Mouse (Mus musculus) intestine, postnatal 0 days (tissue): Measurements from ENCODE around the gene Sept7. TPM values are rescaled to one million over a fixed set of nuclear protein-coding genes. Genes with fewer than 3 reads are reported as not detected.
A peak's percentile ranks its signal among the peaks of the same experiment; 100 is the strongest.

Source experiments
- ATAC-seq: fragments of 200-750 bp; cut with Nextera tagmentation; 2 replicates; pipeline ENCODE4 v1.8.0; 2017; ENCODE audit warnings: mild to moderate bottlenecking, moderate TSS enrichment, moderate library complexity
- H3K27ac ChIP-seq: fragments of 300-500 bp; sonication (generic); 2 replicates; pipeline ENCODE4 v1.5.1; 2014; ENCODE audit warnings: mild to moderate bottlenecking, low read depth, low read length, moderate library complexity
- H3K27me3 ChIP-seq: fragments of 300-500 bp; sonication (generic); replicated peaks from 2 replicates; pipeline ENCODE4 v1.6.1; 2014; ENCODE audit warnings: low read length, mixed read lengths; ENCODE audit not compliant: control insufficient read depth, insufficient read depth
- H3K36me3 ChIP-seq: fragments of 300-500 bp; sonication (generic); 2 replicates; pipeline ENCODE4 v1.6.1; 2014; ENCODE audit warnings: mild to moderate bottlenecking, moderate library complexity; ENCODE audit not compliant: control insufficient read depth, insufficient read depth
- H3K4me1 ChIP-seq: fragments of 300-500 bp; sonication (generic); replicated peaks from 2 replicates; pipeline ENCODE4 v1.6.1; 2014; ENCODE audit warnings: antibody characterized with exemption, low read length, mixed read lengths; ENCODE audit not compliant: control insufficient read depth, insufficient read depth
- H3K4me2 ChIP-seq: fragments of 300-500 bp; sonication (generic); replicated peaks from 2 replicates; pipeline ENCODE4 v1.6.1; 2014; ENCODE audit warnings: low read depth, mild to moderate bottlenecking, moderate library complexity
- H3K4me3 ChIP-seq: fragments of 300-500 bp; sonication (generic); 2 replicates; pipeline ENCODE4 v1.5.1; 2014; ENCODE audit warnings: low read depth, low read length
- H3K9ac ChIP-seq: fragments of 300-500 bp; sonication (generic); 2 replicates; pipeline ENCODE4 v1.6.1; 2014; ENCODE audit warnings: mild to moderate bottlenecking, low read depth, low read length
- H3K9me3 ChIP-seq: fragments of 300-500 bp; sonication (generic); 2 replicates; pipeline ENCODE4 v1.6.1; 2016; ENCODE audit warnings: mixed run types; ENCODE audit not compliant: control insufficient read depth
- CTCF ChIP-seq: sonication (generic); IDR thresholded peaks from 2 replicates; pipeline ENCODE4 v1.5.1; 2016; ENCODE audit warnings: low read depth, mild to moderate bottlenecking, control low read depth, antibody characterized with exemption, moderate library complexity
- WGBS: fragments of 180-500 bp; shearing (Covaris S2); extraction: QIAGEN DNeasy Blood & Tissue Kit; methylation state at CpG from one replicate; pipeline ENCODE4 v1.1.7; 2014; 5-methylcytosine and 5-hydroxymethylcytosine counted together
- polyA plus RNA-seq: library from polyadenylated mRNA; unstranded; fragments of >200 nt; fragmentation: Nextera tagmentation; extraction: Ambion mirVana; gene quantifications from 2 replicates; pipeline ENCODE4 v1.2.1, GENCODE M21; 2015

Gene Sept7
- polyA plus RNA-seq, 1 experiment from 2014 or later = 147 TPM

DNA sequence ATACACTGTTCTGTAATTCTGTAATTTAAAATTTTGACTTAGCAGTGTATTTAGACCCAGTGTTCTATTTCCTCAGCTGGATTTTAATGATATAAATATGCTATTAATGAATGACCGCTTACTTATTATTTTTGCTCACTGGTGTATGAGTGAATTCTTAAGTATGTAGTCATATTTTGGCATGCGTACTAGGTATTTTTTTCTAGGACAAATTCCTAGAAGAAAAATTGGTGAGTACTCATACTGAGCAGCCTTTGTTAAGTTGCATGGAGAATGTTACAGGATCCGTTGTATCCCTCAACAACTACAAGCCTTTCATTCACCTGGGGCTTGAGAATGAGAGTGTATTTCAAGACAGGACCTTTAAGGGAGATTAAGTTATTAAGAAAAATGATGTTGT lies 10.0 kb upstream of the Sept7 start:
- no peak overlapping the region for H3K4me2 ChIP-seq
- H3K4me1 ChIP-seq = no peaks in the 10 kb centered on the region
- H3K27me3 ChIP-seq = no peaks in the 10 kb centered on the region
- H3K4me3 ChIP-seq = no peak overlapping the region
- no peak for TF ChIP-seq CTCF
- WGBS = 82% methylated on average over 3 of the region's 3 CpGs
- no peaks in the 10 kb centered on the region for H3K9me3 ChIP-seq
- no peak for ATAC-seq
- no peaks in the 10 kb centered on the region for H3K36me3 ChIP-seq
- no peak overlapping the region for H3K27ac ChIP-seq
- no peak overlapping the region for H3K9ac ChIP-seq

DNA sequence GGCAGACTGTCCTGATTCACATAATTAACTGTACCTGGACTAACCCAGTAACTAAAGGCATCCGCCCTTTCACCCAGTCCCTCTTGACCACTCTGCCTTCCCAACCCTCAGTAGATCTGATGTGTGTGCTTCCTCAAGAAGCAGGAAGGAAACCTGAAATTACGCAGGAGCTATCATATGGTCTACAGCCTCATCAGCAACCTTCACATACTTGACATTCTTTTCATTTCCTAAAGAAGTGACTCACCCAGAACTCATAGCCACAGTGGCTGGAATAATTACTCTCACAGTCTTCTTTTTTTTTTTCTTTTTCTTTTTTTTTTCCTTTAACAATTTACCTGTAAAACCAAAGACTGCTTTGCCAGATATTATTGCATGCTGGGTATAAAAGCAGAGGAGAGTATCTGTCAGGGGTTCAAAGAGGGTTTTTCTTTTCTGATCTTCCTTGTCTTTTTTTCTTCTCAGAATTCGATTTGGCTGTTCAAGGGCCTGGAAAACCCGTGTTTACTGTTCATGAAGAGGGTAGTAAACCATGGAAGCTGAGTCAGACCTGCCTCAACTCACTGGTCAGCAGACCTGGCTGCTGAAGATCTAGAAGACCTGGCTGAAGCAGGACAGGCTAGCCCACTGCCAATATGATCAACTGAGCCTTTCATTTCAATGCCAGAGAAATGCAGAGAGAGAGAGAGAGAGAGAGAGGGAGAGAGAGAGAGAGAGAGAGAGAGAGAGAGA lies 8.1 kb upstream of the Sept7 start:
- no peak for ATAC-seq
- no peak overlapping the region for H3K4me3 ChIP-seq
- WGBS = 45% methylated on average over 4 of the region's 4 CpGs
- no peak overlapping the region for H3K4me2 ChIP-seq
- no peak overlapping the region for H3K9ac ChIP-seq
- H3K27me3 ChIP-seq = no peaks in the 10 kb centered on the region
- no peak overlapping the region for H3K27ac ChIP-seq
- TF ChIP-seq CTCF = no peak
- no peaks in the 10 kb centered on the region for H3K9me3 ChIP-seq
- H3K36me3 ChIP-seq = no peaks in the 10 kb centered on the region
- no peaks in the 10 kb centered on the region for H3K4me1 ChIP-seq

DNA sequence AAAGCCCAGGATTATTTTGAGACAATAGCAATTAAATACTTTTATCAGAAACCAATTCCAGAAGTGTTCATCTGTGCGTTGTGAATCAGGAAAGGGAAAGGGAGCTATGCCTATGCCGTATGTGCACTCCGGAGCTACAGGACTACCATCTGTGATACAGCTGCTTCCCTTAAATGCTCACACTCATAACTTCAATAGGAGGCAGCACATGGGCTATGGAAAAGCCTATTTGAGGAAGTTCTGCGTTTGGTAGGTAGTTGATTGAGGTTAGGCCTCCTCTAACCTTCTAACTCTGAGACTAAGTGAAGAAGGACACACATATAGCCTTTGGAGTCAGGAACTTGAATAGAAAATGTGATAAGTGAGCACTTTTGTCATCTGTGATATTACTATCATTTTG lies 7.1 kb upstream of the Sept7 start:
- Histone ChIP-seq H3K27ac (no peak overlapping the region), H3K4me3 (no peak overlapping the region), H3K4me2 (no peak overlapping the region), H3K9me3 (no peaks in the 10 kb centered on the region), H3K27me3 (no peaks in the 10 kb centered on the region), H3K9ac (no peak overlapping the region), H3K36me3 (no peaks in the 10 kb centered on the region), H3K4me1 (no peaks in the 10 kb centered on the region)
- WGBS = 76% methylated on average over 4 of the region's 4 CpGs
- no peak for TF ChIP-seq CTCF
- ATAC-seq = no peak

DNA sequence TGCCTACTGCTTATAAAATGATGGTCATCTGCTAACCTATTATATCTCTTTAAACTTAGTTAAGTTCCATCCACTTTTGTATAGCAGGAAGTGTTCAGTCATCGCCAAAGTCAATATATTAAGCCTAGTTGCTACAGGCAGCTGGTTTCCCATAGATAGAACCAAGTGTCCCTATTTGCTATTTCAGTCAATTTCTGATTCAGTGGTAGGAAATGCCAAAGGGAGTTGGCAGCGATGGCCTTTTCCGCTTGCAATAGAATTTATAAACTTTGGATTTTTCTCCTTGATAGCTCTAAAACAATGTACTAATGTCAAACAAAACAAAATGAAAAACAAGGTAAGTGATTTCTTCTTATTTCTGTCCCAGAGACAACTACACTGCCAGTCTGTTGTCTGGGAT lies 5.7 kb upstream of the Sept7 start:
- Histone ChIP-seq H3K27me3 (no peaks in the 10 kb centered on the region), H3K9ac (no peak overlapping the region), H3K4me1 (no peaks in the 10 kb centered on the region), H3K36me3 (no peaks in the 10 kb centered on the region), H3K9me3 (no peaks in the 10 kb centered on the region), H3K4me2 (no peak overlapping the region), H3K4me3 (no peak overlapping the region), H3K27ac (no peak overlapping the region)
- WGBS = 89% methylated on average over 3 of the region's 3 CpGs
- no peak for TF ChIP-seq CTCF
- no peak for ATAC-seq

DNA sequence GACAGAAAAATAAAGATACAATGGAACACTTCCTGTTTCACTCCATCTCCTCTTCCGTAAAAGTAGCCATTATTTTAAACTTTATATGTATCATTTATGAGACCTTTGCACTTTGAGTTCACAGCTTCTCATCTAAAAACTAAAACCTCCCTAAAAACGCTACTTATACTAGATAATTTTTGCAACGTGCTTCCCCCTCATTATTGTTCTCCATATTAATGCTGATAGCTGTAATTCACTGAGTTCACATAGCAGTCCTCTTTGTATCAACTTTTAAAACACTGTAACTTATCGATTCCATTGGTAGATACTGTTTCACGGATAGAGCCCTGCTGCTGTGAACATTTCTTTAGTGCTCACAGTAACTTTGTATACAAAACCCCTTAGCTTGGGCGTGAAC lies 1.1 kb upstream of the Sept7 start:
- Histone ChIP-seq H3K4me1 (no peaks in the 10 kb centered on the region; the same call in none of the 2 replicates), H3K4me3 (peak overlapping the region; percentile 78), H3K9ac (peak overlapping the region; percentile 96), H3K9me3 (no peaks in the 10 kb centered on the region), H3K27ac (peak overlapping the region; percentile 97), H3K4me2 (peak overlapping the region; percentile 75), H3K36me3 (no peaks in the 10 kb centered on the region), H3K27me3 (no peaks in the 10 kb centered on the region)
- 3% methylated on average over 6 of the region's 6 CpGs for WGBS
- no peak for TF ChIP-seq CTCF
- ATAC-seq = no peak

DNA sequence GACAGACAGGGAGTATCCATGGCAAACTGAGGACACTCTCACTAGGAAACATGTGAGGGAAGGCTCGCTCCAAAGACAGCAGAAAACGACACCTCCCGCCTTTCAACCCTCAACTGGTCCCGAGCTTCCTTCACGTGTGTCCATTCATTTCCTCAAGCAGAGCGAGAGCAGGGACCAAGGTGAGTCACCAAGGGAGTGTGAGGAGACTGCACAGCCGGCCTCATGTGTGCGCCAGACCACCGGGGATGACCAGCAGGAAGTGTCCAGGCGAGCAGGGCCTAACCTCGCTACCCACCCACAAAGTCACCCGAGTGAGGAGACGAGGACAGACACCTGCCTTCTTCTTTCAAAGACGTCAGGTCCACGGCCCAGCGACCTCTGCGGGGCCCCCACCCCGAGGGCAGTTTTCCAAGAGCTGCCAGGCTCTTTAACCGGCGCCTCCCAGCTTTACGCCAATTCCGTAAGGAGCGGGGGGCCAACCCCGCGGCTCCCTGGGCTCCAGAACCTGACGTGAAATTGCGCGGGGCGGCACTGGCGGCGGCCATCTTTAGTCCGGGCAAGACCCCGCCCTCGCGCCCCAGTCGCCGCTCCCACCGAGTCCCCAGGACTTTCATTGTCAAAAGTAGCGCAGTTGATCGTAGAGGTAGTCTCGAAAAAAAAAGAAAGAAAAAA lies 492 bp upstream of the Sept7 start:
- Histone ChIP-seq H3K27me3 (no peaks in the 10 kb centered on the region), H3K27ac (peak overlapping the region; percentile 97), H3K9ac (peak overlapping the region; percentile 96), H3K4me1 (no peaks in the 10 kb centered on the region; the same call in none of the 2 replicates), H3K9me3 (no peaks in the 10 kb centered on the region), H3K36me3 (no peaks in the 10 kb centered on the region), H3K4me2 (peak overlapping the region; percentile 75), H3K4me3 (peak overlapping the region; percentile 78)
- under 1% methylated on average over 41 of the region's 41 CpGs for WGBS
- ATAC-seq = peak; percentile 92
- TF ChIP-seq CTCF = no peak
